Mouse (Mus musculus) kidney, adult 11 months (tissue): Measurements from ENCODE around the gene Slc17a9.
"Not testable (repeated sequence)": the region's sequence is repeated elsewhere in the genome, so short reads cannot be mapped to it uniquely, and the experiment has no call there.

Source experiments
- DNase-seq: peaks from one replicate; pipeline ENCODE4 v3.0.0; 2022

Slc17a9 gene

GRCm38 (mm10) chr2:180710276-180711155 lies 14.5 kb upstream of the Slc17a9 start:
- DNase-seq = no peak

- DNase-seq = no peak
Measured at GRCm38 (mm10) chr2:180711527-180711926, 13.5 kb upstream of the Slc17a9 start.

GRCm38 (mm10) chr2:180712037-180712689 lies 12.9 kb upstream of the Slc17a9 start:
- DNase-seq = no peak

GRCm38 (mm10) chr2:180722748-180723147 lies 2.3 kb upstream of the Slc17a9 start:
- not testable (repeated sequence) for DNase-seq

GRCm38 (mm10) chr2:180723865-180724264 lies 1.2 kb upstream of the Slc17a9 start:
- no peak for DNase-seq

- no peak for DNase-seq
Measured at GRCm38 (mm10) chr2:180725414-180725778, 333 bp downstream of the Slc17a9 start.

- DNase-seq = no peak
Measured at GRCm38 (mm10) chr2:180725856-180726629, 980 bp downstream of the Slc17a9 start.

GRCm38 (mm10) chr2:180726658-180727442 lies 1.8 kb downstream of the Slc17a9 start:
- DNase-seq = no peak

- DNase-seq = no peak
Measured at GRCm38 (mm10) chr2:180727613-180728021, 2.6 kb downstream of the Slc17a9 start.

- DNase-seq = no peak
Measured at GRCm38 (mm10) chr2:180731036-180731435, 6.0 kb downstream of the Slc17a9 start.

- no peak for DNase-seq
Measured at GRCm38 (mm10) chr2:180731984-180732383, 6.9 kb downstream of the Slc17a9 start.

- DNase-seq = no peak
Measured at GRCm38 (mm10) chr2:180735232-180735631, 10.2 kb downstream of the Slc17a9 start.

GRCm38 (mm10) chr2:180737984-180738383 lies 12.9 kb downstream of the Slc17a9 start:
- DNase-seq = no peak

- DNase-seq = no peak
Measured at GRCm38 (mm10) chr2:180740349-180740748, 15.3 kb downstream of the Slc17a9 start.

GRCm38 (mm10) chr2:180741421-180741820 lies 16.4 kb downstream of the Slc17a9 start:
- DNase-seq = no peak

GRCm38 (mm10) chr2:180742820-180743219 lies 17.8 kb downstream of the Slc17a9 start:
- DNase-seq = no peak

- no peak for DNase-seq
Measured at GRCm38 (mm10) chr2:180743321-180743720, 18.3 kb downstream of the Slc17a9 start.

GRCm38 (mm10) chr2:180745248-180745927 lies 20.3 kb downstream of the Slc17a9 start:
- DNase-seq = peak; percentile 68

- no peak for DNase-seq
Measured at GRCm38 (mm10) chr2:180746569-180747192, 21.6 kb downstream of the Slc17a9 start.

GRCm38 (mm10) chr2:180748904-180749303 lies 23.8 kb downstream of the Slc17a9 start:
- DNase-seq = no peak

- no peak for DNase-seq
Measured at GRCm38 (mm10) chr2:180754976-180755688, 30.1 kb downstream of the Slc17a9 start.
